Mouse (Mus musculus) erythroblast, embryonic 14.5 days (primary cell): Measurements from ENCODE around the gene Skap1. TPM values are rescaled to one million over a fixed set of nuclear protein-coding genes. Genes with fewer than 3 reads are reported as not detected.

Experiments used
- H3K27me3 ChIP-seq: 2 replicates; pipeline ENCODE4 v1.6.1; 2012; ENCODE audit warnings: inconsistent platforms; ENCODE audit not compliant: control insufficient read depth
- H3K36me3 ChIP-seq: 2 replicates; pipeline ENCODE4 v1.6.1; 2012; ENCODE audit warnings: mild to moderate bottlenecking, inconsistent platforms; ENCODE audit not compliant: control insufficient read depth
- H3K4me1 ChIP-seq: 2 replicates; pipeline ENCODE4 v1.6.1; 2012; ENCODE audit warnings: inconsistent platforms; ENCODE audit not compliant: control insufficient read depth
- H3K4me3 ChIP-seq: replicated peaks from 2 replicates; pipeline ENCODE3; 2012; ENCODE audit warnings: moderate library complexity, mild to moderate bottlenecking, inconsistent platforms
- H3K9me3 ChIP-seq: 2 replicates; pipeline ENCODE4 v1.6.1; 2012; ENCODE audit warnings: low read length, inconsistent platforms, mixed read lengths; ENCODE audit not compliant: control insufficient read depth
- GATA1 ChIP-seq: IDR thresholded peaks from 2 replicates; pipeline ENCODE4 v1.6.1; 2012; ENCODE audit warnings: low read length, inconsistent platforms, mixed read lengths
- TAL1 ChIP-seq: IDR thresholded peaks from 3 replicates; pipeline ENCODE4 v1.6.1; 2012; ENCODE audit warnings: low read length, inconsistent platforms, mixed read lengths
- polyA plus RNA-seq: library from polyadenylated mRNA; stranded (reverse); fragments of >175 nt; gene quantifications from 2 replicates; pipeline ENCODE4 v1.2.3, GENCODE M21; 2012

The Skap1 gene
- polyA plus RNA-seq, 1 experiment, result not detected

DNA sequence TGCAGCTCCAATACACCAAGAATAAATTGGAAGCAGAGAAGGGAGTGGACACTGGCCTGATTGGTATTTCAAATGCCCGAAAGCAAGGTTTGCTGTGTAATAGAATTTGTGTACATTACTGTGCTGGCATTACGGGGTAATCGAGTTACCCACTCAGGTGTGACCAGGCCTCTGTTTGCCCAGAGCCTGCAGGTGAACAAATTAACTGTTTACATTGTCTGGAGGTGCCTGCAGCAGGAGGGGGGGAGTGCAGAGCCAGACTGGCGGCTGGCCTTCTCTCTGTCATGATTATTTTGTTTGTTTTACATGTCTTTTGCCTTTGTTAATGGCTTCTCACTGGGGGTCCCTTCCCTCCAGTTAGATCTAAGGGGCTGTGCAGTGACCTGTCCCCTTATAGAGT, 268.3 kb downstream of the Skap1 start:
- Histone ChIP-seq H3K4me1 (no peaks in the 10 kb centered on the region), H3K27me3 (peaks cover 20% of the 10 kb centered on the region), H3K36me3 (no peaks in the 10 kb centered on the region), H3K9me3 (no peaks in the 10 kb centered on the region), H3K4me3 (no peak overlapping the region)
- TF ChIP-seq GATA1, result no peak
- no peak for TF ChIP-seq TAL1

GRCm38 (mm10) chr11:96735908-96736307, 271.5 kb downstream of the Skap1 start:
- Histone ChIP-seq H3K4me1 (no peaks in the 10 kb centered on the region), H3K27me3 (peaks cover 27% of the 10 kb centered on the region), H3K36me3 (no peaks in the 10 kb centered on the region), H3K9me3 (no peaks in the 10 kb centered on the region), H3K4me3 (no peak overlapping the region)
- TF ChIP-seq GATA1 (no peak), TAL1 (no peak)

GRCm38 (mm10) chr11:96736361-96736760, 272.0 kb downstream of the Skap1 start:
- H3K9me3 ChIP-seq, result no peaks in the 10 kb centered on the region
- H3K4me3 ChIP-seq, result no peak overlapping the region
- no peaks in the 10 kb centered on the region for H3K36me3 ChIP-seq
- H3K4me1 ChIP-seq, result no peaks in the 10 kb centered on the region
- no peak for TF ChIP-seq TAL1
- TF ChIP-seq GATA1, result no peak
- peaks cover 30% of the 10 kb centered on the region for H3K27me3 ChIP-seq

DNA sequence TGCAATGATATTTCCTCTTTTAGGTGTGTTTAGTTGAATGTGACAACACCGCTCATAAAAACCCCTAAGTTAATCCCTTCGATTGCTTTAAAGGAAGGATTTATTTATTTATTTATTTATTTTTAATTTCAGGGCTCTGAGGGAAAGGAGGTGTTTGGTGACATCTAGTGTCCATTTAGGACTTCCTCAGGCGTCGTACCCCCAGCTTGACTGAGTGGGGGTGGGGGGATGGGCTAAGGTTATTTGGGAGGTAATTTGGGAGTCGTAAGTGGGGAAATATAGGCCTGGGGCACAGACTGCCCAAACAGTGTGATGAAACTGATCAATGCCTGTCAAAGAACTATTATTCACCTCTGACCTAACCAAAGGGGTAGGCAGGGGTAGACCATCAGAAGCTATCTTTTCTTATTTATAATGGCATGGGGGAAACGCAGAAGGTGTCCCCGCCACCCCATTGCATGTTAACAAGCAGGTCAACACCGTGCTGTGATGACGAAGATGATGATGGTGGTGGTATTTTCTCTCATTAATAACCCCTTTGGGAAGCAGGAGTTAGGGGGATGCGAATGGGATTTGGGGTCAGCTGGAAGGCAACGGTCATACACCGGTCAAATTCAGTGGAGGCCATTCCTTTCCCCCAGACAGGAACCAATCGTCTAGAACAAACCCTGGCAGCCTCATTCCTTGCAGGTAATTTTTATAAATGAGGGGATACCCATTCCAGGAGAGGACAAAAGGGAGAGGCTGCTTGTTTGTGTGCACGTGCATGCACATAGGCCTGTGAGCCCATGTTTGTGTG, 273.5 kb downstream of the Skap1 start:
- no peaks in the 10 kb centered on the region for H3K4me1 ChIP-seq
- H3K4me3 ChIP-seq, result no peak overlapping the region
- no peaks in the 10 kb centered on the region for H3K9me3 ChIP-seq
- no peaks in the 10 kb centered on the region for H3K36me3 ChIP-seq
- peaks cover 41% of the 10 kb centered on the region for H3K27me3 ChIP-seq
- TF ChIP-seq TAL1 (no peak), GATA1 (no peak)

DNA sequence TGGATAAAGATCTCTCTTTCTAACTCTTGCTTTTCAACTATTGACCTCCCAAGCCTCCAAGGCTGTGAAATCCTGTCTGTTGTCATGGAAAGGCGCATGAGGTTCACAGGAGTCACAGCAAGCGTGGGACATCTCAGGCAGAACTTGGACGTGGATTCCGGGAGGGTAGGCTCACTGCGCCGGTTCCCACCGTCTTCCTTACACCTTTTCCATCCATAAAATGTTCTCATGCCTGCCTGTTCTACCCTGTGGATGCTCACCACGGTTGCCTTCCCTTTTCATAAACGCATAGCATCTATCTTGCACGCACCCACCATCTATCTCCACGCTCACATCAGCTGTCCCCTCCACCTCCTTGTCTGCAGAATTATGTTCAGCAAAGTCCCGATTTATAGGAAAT, 276.4 kb downstream of the Skap1 start:
- Histone ChIP-seq H3K4me1 (no peaks in the 10 kb centered on the region), H3K4me3 (no peak overlapping the region), H3K36me3 (no peaks in the 10 kb centered on the region), H3K27me3 (peaks cover 44% of the 10 kb centered on the region), H3K9me3 (no peaks in the 10 kb centered on the region)
- TF ChIP-seq TAL1, result no peak
- no peak for TF ChIP-seq GATA1

DNA sequence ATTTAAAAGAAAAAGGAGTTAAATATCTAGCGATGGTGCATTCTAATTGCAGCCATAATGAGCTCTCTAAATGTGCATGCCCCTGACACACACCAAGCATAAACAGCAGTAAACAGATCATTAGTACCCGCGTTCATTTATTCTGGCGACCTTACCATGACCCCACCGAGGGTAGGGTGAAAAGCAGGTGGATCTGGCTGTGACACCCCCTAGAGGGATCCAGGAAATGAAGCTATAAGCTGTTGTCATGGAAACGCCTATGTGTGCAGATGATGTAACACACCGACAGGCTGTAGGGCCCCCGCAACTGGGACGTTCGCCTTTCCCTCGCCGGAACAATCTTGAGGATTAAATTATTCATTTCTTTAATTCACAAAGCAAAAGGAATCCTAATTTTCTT, 277.6 kb downstream of the Skap1 start:
- H3K4me3 ChIP-seq, result no peak overlapping the region
- TF ChIP-seq GATA1, result no peak
- no peak for TF ChIP-seq TAL1
- no peaks in the 10 kb centered on the region for H3K36me3 ChIP-seq
- no peaks in the 10 kb centered on the region for H3K4me1 ChIP-seq
- peaks cover 33% of the 10 kb centered on the region for H3K27me3 ChIP-seq
- H3K9me3 ChIP-seq, result no peaks in the 10 kb centered on the region

- no peak for TF ChIP-seq TAL1
- no peak for TF ChIP-seq GATA1
- Histone ChIP-seq H3K9me3 (no peaks in the 10 kb centered on the region), H3K4me3 (no peak overlapping the region), H3K4me1 (no peaks in the 10 kb centered on the region), H3K27me3 (peaks cover 34% of the 10 kb centered on the region), H3K36me3 (no peaks in the 10 kb centered on the region)
These were observed 278.6 kb downstream of the Skap1 start for GRCm38 (mm10) chr11:96743000-96743399.

- Histone ChIP-seq H3K36me3 (no peaks in the 10 kb centered on the region), H3K9me3 (no peaks in the 10 kb centered on the region), H3K4me3 (no peak overlapping the region), H3K4me1 (no peaks in the 10 kb centered on the region), H3K27me3 (peaks cover 34% of the 10 kb centered on the region)
- TF ChIP-seq GATA1 (no peak), TAL1 (no peak)
These were observed 279.5 kb downstream of the Skap1 start for GRCm38 (mm10) chr11:96743891-96744290.

- Histone ChIP-seq H3K4me1 (no peaks in the 10 kb centered on the region), H3K36me3 (no peaks in the 10 kb centered on the region), H3K27me3 (peaks cover 22% of the 10 kb centered on the region), H3K9me3 (no peaks in the 10 kb centered on the region), H3K4me3 (no peak overlapping the region)
- TF ChIP-seq GATA1, result no peak
- TF ChIP-seq TAL1, result no peak
These were observed 282.3 kb downstream of the Skap1 start for GRCm38 (mm10) chr11:96746648-96747047.
